Mouse (Mus musculus): ENCODE measurements at regions not wholly inside any gene's neighbourhood (a gene's known extent, or its start where the extent isn't known, plus 50 kb on each side); places are given as distances from the start of the nearest gene placed in this dataset.

GRCm38 (mm10) chr2:147886191-147886590 is 160.6 kb downstream of the Foxa2 start:
- Histone ChIP-seq H3K27ac (ENCODE audit: low read length) (no peak overlapping the region), H3K9ac (replicated peaks; ENCODE audit: low read length) (no peak overlapping the region), H3K4me2 (replicated peaks; ENCODE audit: low read depth, low read length) (no peak overlapping the region), H3K4me1 (ENCODE audit: insufficient read depth, low read length) (no peaks in the 10 kb centered on the region), H3K27me3 (ENCODE audit: insufficient read depth, low read length) (no peaks in the 10 kb centered on the region), H3K4me3 (ENCODE audit: low read length) (no peak overlapping the region), H3K36me3 (ENCODE audit: insufficient read depth, low read length) (no peaks in the 10 kb centered on the region), H3K9me3 (ENCODE audit: low read length) (no peaks in the 10 kb centered on the region)
- 46% methylated on average over 6 of the region's 6 CpGs for WGBS
- ATAC-seq (ENCODE audit: low FRiP score, low TSS enrichment): no peak

GRCm38 (mm10) chr2:147877907-147878306 is 168.9 kb downstream of the Foxa2 start:
- no peak for ATAC-seq (ENCODE audit: low FRiP score, low TSS enrichment)
- Histone ChIP-seq H3K36me3 (ENCODE audit: insufficient read depth, low read length) (no peaks in the 10 kb centered on the region), H3K4me2 (replicated peaks; ENCODE audit: low read depth, low read length) (peak overlapping the region; percentile 62; the same call in 1 of the 2 replicates), H3K9me3 (ENCODE audit: low read length) (no peaks in the 10 kb centered on the region), H3K4me3 (ENCODE audit: low read length) (no peak overlapping the region), H3K27ac (ENCODE audit: low read length) (no peak overlapping the region), H3K27me3 (ENCODE audit: insufficient read depth, low read length) (peaks cover 15% of the 10 kb centered on the region), H3K4me1 (ENCODE audit: insufficient read depth, low read length) (peaks cover 21% of the 10 kb centered on the region), H3K9ac (replicated peaks; ENCODE audit: low read length) (no peak overlapping the region)
- WGBS: 6% methylated on average over 13 of the region's 13 CpGs

- peaks cover 21% of the 10 kb centered on the region for H3K4me1 ChIP-seq (ENCODE audit: insufficient read depth, low read length)
- 0 out of 2 replicates have a peak overlapping the region, but pooled peaks have one; percentile 5 for H3K9ac ChIP-seq (replicated peaks; ENCODE audit: low read length)
- no peak for ATAC-seq (ENCODE audit: low FRiP score, low TSS enrichment)
- peak overlapping the region; percentile 47 for H3K4me3 ChIP-seq (ENCODE audit: low read length)
- peaks cover 15% of the 10 kb centered on the region for H3K27me3 ChIP-seq (ENCODE audit: insufficient read depth, low read length)
- peak overlapping the region; percentile 62 for H3K4me2 ChIP-seq (replicated peaks; ENCODE audit: low read depth, low read length)
- H3K27ac ChIP-seq (ENCODE audit: low read length): no peak overlapping the region
- no peaks in the 10 kb centered on the region for H3K9me3 ChIP-seq (ENCODE audit: low read length)
- H3K36me3 ChIP-seq (ENCODE audit: insufficient read depth, low read length): no peaks in the 10 kb centered on the region
- WGBS: 8% methylated on average over 4 of the region's 4 CpGs
Observed at GRCm38 (mm10) chr2:147877543-147877904, 169.2 kb downstream of the Foxa2 start.

- H3K4me1 ChIP-seq (ENCODE audit: insufficient read depth, low read length): peaks cover 21% of the 10 kb centered on the region
- 5% methylated on average over 19 of the region's 19 CpGs for WGBS
- H3K36me3 ChIP-seq (ENCODE audit: insufficient read depth, low read length): no peaks in the 10 kb centered on the region
- H3K9me3 ChIP-seq (ENCODE audit: low read length): no peaks in the 10 kb centered on the region
- H3K4me3 ChIP-seq (ENCODE audit: low read length): peak overlapping the region; percentile 47
- H3K4me2 ChIP-seq (replicated peaks; ENCODE audit: low read depth, low read length): peak overlapping the region; percentile 62
- peak; percentile 58; the same call in 1 of the 2 replicates for ATAC-seq (ENCODE audit: low FRiP score, low TSS enrichment)
- H3K27me3 ChIP-seq (ENCODE audit: insufficient read depth, low read length): peaks cover 15% of the 10 kb centered on the region
- H3K27ac ChIP-seq (ENCODE audit: low read length): no peak overlapping the region
- H3K9ac ChIP-seq (replicated peaks; ENCODE audit: low read length): peak overlapping the region; percentile 41; the same call in 1 of the 2 replicates
Observed at GRCm38 (mm10) chr2:147876708-147877542, 169.8 kb downstream of the Foxa2 start.

GRCm38 (mm10) chr2:147872972-147873371 is 173.8 kb downstream of the Foxa2 start:
- ATAC-seq (ENCODE audit: low FRiP score, low TSS enrichment): no peak
- Histone ChIP-seq H3K9me3 (ENCODE audit: low read length) (no peaks in the 10 kb centered on the region), H3K4me3 (ENCODE audit: low read length) (no peak overlapping the region), H3K27ac (ENCODE audit: low read length) (no peak overlapping the region), H3K4me1 (ENCODE audit: insufficient read depth, low read length) (peaks cover 18% of the 10 kb centered on the region), H3K4me2 (replicated peaks; ENCODE audit: low read depth, low read length) (no peak overlapping the region), H3K27me3 (ENCODE audit: insufficient read depth, low read length) (peaks cover 9% of the 10 kb centered on the region; the same call in 1 of the 2 replicates), H3K9ac (replicated peaks; ENCODE audit: low read length) (no peak overlapping the region), H3K36me3 (ENCODE audit: insufficient read depth, low read length) (no peaks in the 10 kb centered on the region)
- WGBS: 74% methylated on average over 3 of the region's 3 CpGs

- Histone ChIP-seq H3K9ac (replicated peaks; ENCODE audit: low read length) (no peak overlapping the region), H3K27me3 (ENCODE audit: insufficient read depth, low read length) (no peaks in the 10 kb centered on the region), H3K36me3 (ENCODE audit: insufficient read depth, low read length) (no peaks in the 10 kb centered on the region), H3K4me2 (replicated peaks; ENCODE audit: low read depth, low read length) (no peak overlapping the region), H3K4me3 (ENCODE audit: low read length) (no peak overlapping the region), H3K4me1 (ENCODE audit: insufficient read depth, low read length) (no peaks in the 10 kb centered on the region), H3K27ac (ENCODE audit: low read length) (no peak overlapping the region), H3K9me3 (ENCODE audit: low read length) (no peaks in the 10 kb centered on the region)
- 0 out of 2 replicates have a peak, but pooled peaks have one; percentile 27 for ATAC-seq (ENCODE audit: low FRiP score, low TSS enrichment)
- WGBS: 67% methylated on average over 6 of the region's 6 CpGs
Observed at GRCm38 (mm10) chr2:147851186-147851802, 195.5 kb downstream of the Foxa2 start.

- WGBS: 25% methylated on average over 10 of the region's 10 CpGs
- no peak for ATAC-seq (ENCODE audit: low FRiP score, low TSS enrichment)
- no peak overlapping the region for H3K4me3 ChIP-seq (ENCODE audit: low read length)
- no peaks in the 10 kb centered on the region for H3K36me3 ChIP-seq (ENCODE audit: insufficient read depth, low read length)
- H3K4me2 ChIP-seq (replicated peaks; ENCODE audit: low read depth, low read length): no peak overlapping the region
- H3K27me3 ChIP-seq (ENCODE audit: insufficient read depth, low read length): no peaks in the 10 kb centered on the region
- H3K9ac ChIP-seq (replicated peaks; ENCODE audit: low read length): no peak overlapping the region
- no peaks in the 10 kb centered on the region for H3K9me3 ChIP-seq (ENCODE audit: low read length)
- H3K4me1 ChIP-seq (ENCODE audit: insufficient read depth, low read length): no peaks in the 10 kb centered on the region
- H3K27ac ChIP-seq (ENCODE audit: low read length): no peak overlapping the region
Observed at GRCm38 (mm10) chr2:147846968-147847749, 199.6 kb downstream of the Foxa2 start.

GRCm38 (mm10) chr2:147845256-147845655 is 201.5 kb downstream of the Foxa2 start:
- Histone ChIP-seq H3K27me3 (ENCODE audit: insufficient read depth, low read length) (no peaks in the 10 kb centered on the region), H3K4me1 (ENCODE audit: insufficient read depth, low read length) (no peaks in the 10 kb centered on the region), H3K4me3 (ENCODE audit: low read length) (no peak overlapping the region), H3K27ac (ENCODE audit: low read length) (no peak overlapping the region), H3K36me3 (ENCODE audit: insufficient read depth, low read length) (no peaks in the 10 kb centered on the region), H3K4me2 (replicated peaks; ENCODE audit: low read depth, low read length) (no peak overlapping the region), H3K9ac (replicated peaks; ENCODE audit: low read length) (no peak overlapping the region), H3K9me3 (ENCODE audit: low read length) (no peaks in the 10 kb centered on the region)
- ATAC-seq (ENCODE audit: low FRiP score, low TSS enrichment): no peak
- WGBS: 61% methylated on average over 1 of the region's 1 CpGs

- 82% methylated on average over 5 of the region's 5 CpGs for WGBS
- H3K4me1 ChIP-seq (ENCODE audit: insufficient read depth, low read length): no peaks in the 10 kb centered on the region
- no peaks in the 10 kb centered on the region for H3K27me3 ChIP-seq (ENCODE audit: insufficient read depth, low read length)
- no peak overlapping the region for H3K9ac ChIP-seq (replicated peaks; ENCODE audit: low read length)
- H3K27ac ChIP-seq (ENCODE audit: low read length): no peak overlapping the region
- H3K36me3 ChIP-seq (ENCODE audit: insufficient read depth, low read length): no peaks in the 10 kb centered on the region
- H3K4me2 ChIP-seq (replicated peaks; ENCODE audit: low read depth, low read length): no peak overlapping the region
- ATAC-seq (ENCODE audit: low FRiP score, low TSS enrichment): no peak
- no peak overlapping the region for H3K4me3 ChIP-seq (ENCODE audit: low read length)
- H3K9me3 ChIP-seq (ENCODE audit: low read length): no peaks in the 10 kb centered on the region
Observed at GRCm38 (mm10) chr2:147840936-147841335, 205.8 kb downstream of the Foxa2 start.
